In the genomic region with DNA sequence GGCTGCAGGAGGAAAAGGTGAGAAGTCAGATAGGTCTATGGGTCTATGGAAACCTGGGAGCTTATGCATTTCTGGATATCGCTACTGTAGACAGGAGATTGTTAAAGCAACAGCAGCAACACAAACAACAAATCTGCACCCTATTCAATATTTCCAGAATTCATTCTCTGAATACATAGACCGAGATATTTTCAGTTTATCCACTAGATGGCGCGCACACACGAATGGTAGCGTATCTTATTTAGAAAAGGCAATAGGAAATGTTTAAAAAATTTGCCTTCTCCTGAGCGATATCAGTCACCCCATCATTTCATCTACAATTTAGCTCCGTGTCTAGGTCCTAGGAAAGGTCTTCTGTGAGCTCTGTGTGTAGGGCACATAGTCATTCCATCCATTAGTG, we compare ENCODE assay signal across 9 mouse cellular contexts. TPM values are rescaled to one million over a fixed set of nuclear protein-coding genes. Genes with fewer than 3 reads are reported as not detected.
DNase-seq lines count a peak whose midpoint lies in the region; ATAC-seq lines count a peak whose summit lies in the region.
"Had no signal": no experiment of that assay in that cellular context is flagged by ENCODE, and none has a peak within 500 bp of the region (broad histone marks: within the 10 kb centered on the region; RNA-seq: fewer than 3 reads in every experiment).

No protein-coding gene starts in this region.

- no peak overlapping the region for H3K4me2 ChIP-seq in liver, embryonic 11.5 days
- no peak overlapping the region for H3K4me2 ChIP-seq in intestine, embryonic 16.5 days (ENCODE audit: low read depth, low read length)

- ATAC-seq in liver, embryonic 11.5 days (replicated peaks; ENCODE audit: low FRiP score) = no peak
- ATAC-seq in intestine, embryonic 16.5 days = no peak

- no peak overlapping the region for H3K27ac ChIP-seq in liver, embryonic 11.5 days (ENCODE audit: low read depth, low read length)
- H3K27ac ChIP-seq in intestine, embryonic 16.5 days (ENCODE audit: low read length) = no peak overlapping the region
- H3K27ac ChIP-seq: macrophage had no signal

- no peak overlapping the region for H3K4me3 ChIP-seq in liver, embryonic 11.5 days (ENCODE audit: low read depth, low read length)
- no peak overlapping the region for H3K4me3 ChIP-seq in intestine, embryonic 16.5 days (ENCODE audit: low read length)

- H3K9ac ChIP-seq in liver, embryonic 11.5 days (ENCODE audit: low read depth, low read length) = no peak overlapping the region
- H3K9ac ChIP-seq in intestine, embryonic 16.5 days (ENCODE audit: low read depth, low read length) = no peak overlapping the region

- H3K4me1 ChIP-seq in liver, embryonic 11.5 days (replicated peaks; ENCODE audit: control insufficient read depth, insufficient read depth, low read length) = no peaks in the 10 kb centered on the region
- no peaks in the 10 kb centered on the region for H3K4me1 ChIP-seq in intestine, embryonic 16.5 days (ENCODE audit: control insufficient read depth, insufficient read depth, low read length)

- WGBS in liver, embryonic 11.5 days = 9% methylated on average over 8 of the region's 8 CpGs
- WGBS in intestine, embryonic 16.5 days = 6% methylated on average over 8 of the region's 8 CpGs

- no peaks in the 10 kb centered on the region for H3K9me3 ChIP-seq in liver, embryonic 11.5 days (ENCODE audit: control insufficient read depth, low read length)
- H3K9me3 ChIP-seq in intestine, embryonic 16.5 days (ENCODE audit: control insufficient read depth, low read length) = no peaks in the 10 kb centered on the region

- DNase-seq in cerebellum, adult 9-10 months = peak; percentile 6
- DNase-seq in cerebellum, adult 8-10 months = no peak
- peak; percentile 7 for DNase-seq in liver
- DNase-seq in liver, embryonic 11.5 days (ENCODE audit: low spot score) = no peak
- peak; percentile 37 to 43 for DNase-seq in cerebellum, postnatal 14 days
- peak; percentile 4 for DNase-seq in layer of hippocampus, adult 9-10 months (ENCODE audit: low spot score)
- DNase-seq in splenic B cell, adult 2 months (ENCODE audit: low read depth, low spot score) = peak; percentile 2

- H3K36me3 ChIP-seq in liver, embryonic 11.5 days (ENCODE audit: control insufficient read depth, insufficient read depth, low read length) = no peaks in the 10 kb centered on the region
- H3K36me3 ChIP-seq in splenic B cell, adult 2 months (ENCODE audit: control insufficient read depth, insufficient read depth, low read length, poor library complexity, severe bottlenecking) = no peaks in the 10 kb centered on the region
- no peaks in the 10 kb centered on the region for H3K36me3 ChIP-seq in intestine, embryonic 16.5 days (ENCODE audit: control insufficient read depth, insufficient read depth, low read length)

- no peaks in the 10 kb centered on the region for H3K27me3 ChIP-seq in liver, embryonic 11.5 days (replicated peaks; ENCODE audit: control insufficient read depth, insufficient read depth, low read length)
- no peaks in the 10 kb centered on the region for H3K27me3 ChIP-seq in splenic B cell, adult 2 months (ENCODE audit: control insufficient read depth, insufficient read depth, low read length, poor library complexity, severe bottlenecking)
- H3K27me3 ChIP-seq in intestine, embryonic 16.5 days (replicated peaks; ENCODE audit: control insufficient read depth, insufficient read depth, low read length) = no peaks in the 10 kb centered on the region

RNA-seq across cellular contexts. Expression of a gene that starts 21.1 kb away (rescaled TPM):
- 0.04 and 0.17 TPM in 2 replicates for polyA plus RNA-seq in liver, embryonic 11.5 days (2014; fragmentation: Nextera tagmentation; extraction: Ambion mirVana)
- polyA plus RNA-seq in intestine, embryonic 16.5 days (2015; fragmentation: Nextera tagmentation; extraction: Ambion mirVana) = 367 and 463 TPM in 2 replicates
- polyA plus RNA-seq: macrophage had no signal

Comparison
In these comparisons a context has a peak if more than half of its experiments do, and no peak if none do; other contexts are left out.
1. DNase-seq: peak in cerebellum, adult 9-10 months (single experiment), liver (single experiment), cerebellum, postnatal 14 days (2 of 2), layer of hippocampus, adult 9-10 months (single experiment) and splenic B cell, adult 2 months (single experiment); none in cerebellum, adult 8-10 months (single experiment) and liver, embryonic 11.5 days (single experiment).
2. RNA of a gene that starts 21.1 kb away (polyA plus RNA-seq): 367 to 463 TPM in intestine, embryonic 16.5 days; 0.04 to 0.17 TPM in liver, embryonic 11.5 days; every median in the first group is over 100 times any median in the second.